Mouse (Mus musculus) ES-E14 (cell line): ENCODE measurements around the gene Clec1b.

Source experiments
- CHD2 ChIP-seq: IDR thresholded peaks from 2 replicates; pipeline ENCODE4 v1.6.1; 2014; ENCODE audit warnings: mild to moderate bottlenecking, low read depth, low read length, inconsistent platforms
- HCFC1 ChIP-seq: IDR thresholded peaks from 2 replicates; pipeline ENCODE4 v1.6.1; 2012; ENCODE audit warnings: low read length, inconsistent platforms, borderline replicate concordance; ENCODE audit not compliant: insufficient read depth
- ZC3H11A ChIP-seq: IDR thresholded peaks from 2 replicates; pipeline ENCODE4 v1.6.1; 2012; ENCODE audit warnings: low read depth, mild to moderate bottlenecking, inconsistent platforms, low read length, borderline replicate concordance
- ZNF384 ChIP-seq: IDR thresholded peaks from 2 replicates; pipeline ENCODE4 v1.6.1; 2012; ENCODE audit warnings: low read depth, low read length, inconsistent platforms

DNA sequence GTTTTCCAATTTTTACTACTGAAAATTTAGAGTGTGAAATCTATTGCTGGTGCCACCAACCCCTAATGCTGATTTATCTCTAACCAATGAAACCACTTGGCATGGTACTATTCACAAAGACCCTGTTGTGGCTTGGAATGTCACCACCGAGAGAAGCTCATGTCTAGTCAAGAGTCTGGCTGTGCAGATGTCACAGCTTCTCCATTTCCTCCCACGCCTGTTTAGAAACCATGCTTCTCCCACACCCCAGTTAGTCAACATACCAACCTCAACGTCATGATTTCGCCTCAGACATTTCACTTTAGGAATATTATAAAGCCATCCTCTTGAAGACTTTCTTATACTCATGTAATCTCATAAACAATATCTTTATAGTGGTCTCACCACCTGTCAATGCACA is 30.2 kb downstream of the Clec1b start:
- TF ChIP-seq HCFC1 = no peak
- TF ChIP-seq ZC3H11A = no peak
- no peak for TF ChIP-seq ZNF384
- no peak for TF ChIP-seq CHD2
